Mouse (Mus musculus) hindbrain, embryonic 11.5 days (tissue): ENCODE results near the gene Gm6370. TPM values are rescaled to one million over a fixed set of nuclear protein-coding genes. Genes with fewer than 3 reads are reported as not detected.
"Not testable (repeated sequence)": the region's sequence is repeated elsewhere in the genome, so short reads cannot be mapped to it uniquely, and the experiment has no call there.

ENCODE experiments used
- ATAC-seq: fragments of 200-750 bp; cut with Nextera tagmentation; 2 replicates; pipeline ENCODE4 v1.8.0; 2017; ENCODE audit warnings: mild to moderate bottlenecking, moderate TSS enrichment, moderate library complexity; ENCODE audit not compliant: low FRiP score
- DNase-seq: peaks from one replicate; pipeline ENCODE4 v3.0.0-alpha.2; 2015; ENCODE audit warnings: low spot score
- H3K27ac ChIP-seq: fragments of 300-500 bp; sonication (generic); 2 replicates; pipeline ENCODE4 v1.5.1; 2014; ENCODE audit warnings: mild to moderate bottlenecking, low read depth, low read length
- H3K27me3 ChIP-seq: fragments of 300-500 bp; sonication (generic); 2 replicates; pipeline ENCODE4 v1.6.1; 2014; ENCODE audit warnings: mild to moderate bottlenecking, low read length, moderate library complexity, mixed read lengths; ENCODE audit not compliant: control insufficient read depth, insufficient read depth
- H3K36me3 ChIP-seq: fragments of 300-500 bp; sonication (generic); 2 replicates; pipeline ENCODE4 v1.6.1; 2014; ENCODE audit warnings: mild to moderate bottlenecking, low read length, moderate library complexity, mixed read lengths; ENCODE audit not compliant: control insufficient read depth, insufficient read depth
- H3K4me1 ChIP-seq: fragments of 300-500 bp; sonication (generic); replicated peaks from 2 replicates; pipeline ENCODE4 v1.6.1; 2014; ENCODE audit warnings: low read length, mixed read lengths; ENCODE audit not compliant: control insufficient read depth, insufficient read depth
- H3K4me2 ChIP-seq: fragments of 300-500 bp; sonication (generic); replicated peaks from 2 replicates; pipeline ENCODE4 v1.6.1; 2014; ENCODE audit warnings: mild to moderate bottlenecking, low read depth, low read length
- H3K4me3 ChIP-seq: fragments of 300-500 bp; sonication (generic); 2 replicates; pipeline ENCODE4 v1.5.1; 2014; ENCODE audit warnings: low read depth, low read length
- H3K9ac ChIP-seq: fragments of 300-500 bp; sonication (generic); 2 replicates; pipeline ENCODE4 v1.6.1; 2014; ENCODE audit warnings: low read depth, low read length
- H3K9me3 ChIP-seq: fragments of 300-500 bp; sonication (generic); 2 replicates; pipeline ENCODE4 v1.6.1; 2016; ENCODE audit warnings: low read length; ENCODE audit not compliant: control insufficient read depth
- WGBS: fragments of 180-500 bp; shearing (Covaris S2); extraction: QIAGEN DNeasy Blood & Tissue Kit; methylation state at CpG from one replicate; pipeline ENCODE4 v1.1.7; 2014; 5-methylcytosine and 5-hydroxymethylcytosine counted together
- polyA plus RNA-seq: library from polyadenylated mRNA; unstranded; fragments of >200 nt; fragmentation: Nextera tagmentation; extraction: Ambion mirVana; gene quantifications from 2 replicates; pipeline ENCODE4 v1.2.1, GENCODE M21; 2014

Gm6370 gene
- not detected in 2 replicates for polyA plus RNA-seq

- H3K27ac ChIP-seq, H3K9me3 ChIP-seq, ATAC-seq, H3K9ac ChIP-seq, H3K27me3 ChIP-seq, H3K4me3 ChIP-seq, H3K4me1 ChIP-seq, DNase-seq, H3K4me2 ChIP-seq, H3K36me3 ChIP-seq: not testable (repeated sequence)
- no CpG with 5 or more reads among the region's 5 CpGs for WGBS
Measured at GRCm38 (mm10) chr5:146491063-146491462, at the start of gene Gm6370. Gm6370 (plus strand) TSS chr5:146491363.

GRCm38 (mm10) chr5:146442767-146443166 is 48.4 kb upstream of the Gm6370 start:
- WGBS = 96% methylated on average over 2 of the region's 2 CpGs
- Histone ChIP-seq H3K4me2 (no peak overlapping the region), H3K4me1 (no peaks in the 10 kb centered on the region), H3K9me3 (no peaks in the 10 kb centered on the region), H3K27me3 (no peaks in the 10 kb centered on the region), H3K4me3 (no peak overlapping the region), H3K9ac (no peak overlapping the region), H3K27ac (no peak overlapping the region), H3K36me3 (0 out of 2 replicates have a peak, but pooled peaks cover 3% of the 10 kb centered on the region)
- ATAC-seq (no peak), DNase-seq (no peak)

DNA sequence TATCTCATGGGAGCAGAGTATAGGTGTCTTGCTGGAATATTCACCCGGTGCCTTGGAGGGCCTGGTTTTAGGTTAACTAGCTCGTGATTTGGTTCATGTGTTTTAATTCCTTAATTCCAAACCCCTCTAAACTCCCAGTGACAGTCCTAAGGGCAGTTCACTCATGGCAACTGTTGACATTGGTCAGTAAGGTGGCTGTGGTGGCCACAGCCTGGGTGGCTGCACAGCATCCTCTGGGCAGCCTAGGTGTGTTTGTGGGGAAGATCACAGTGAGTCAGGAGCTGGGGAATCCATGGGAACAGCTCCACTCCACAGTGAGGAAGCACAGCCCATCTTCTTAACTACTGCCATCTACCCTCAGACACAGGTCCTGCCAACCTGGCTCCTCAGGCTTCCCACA is 44.5 kb upstream of the Gm6370 start:
- Histone ChIP-seq H3K4me2 (no peak overlapping the region), H3K4me1 (no peaks in the 10 kb centered on the region), H3K4me3 (no peak overlapping the region), H3K36me3 (no peaks in the 10 kb centered on the region), H3K9ac (no peak overlapping the region), H3K27me3 (no peaks in the 10 kb centered on the region), H3K9me3 (no peaks in the 10 kb centered on the region), H3K27ac (no peak overlapping the region)
- DNase-seq = no peak
- 92% methylated on average over 2 of the region's 2 CpGs for WGBS
- no peak for ATAC-seq

DNA sequence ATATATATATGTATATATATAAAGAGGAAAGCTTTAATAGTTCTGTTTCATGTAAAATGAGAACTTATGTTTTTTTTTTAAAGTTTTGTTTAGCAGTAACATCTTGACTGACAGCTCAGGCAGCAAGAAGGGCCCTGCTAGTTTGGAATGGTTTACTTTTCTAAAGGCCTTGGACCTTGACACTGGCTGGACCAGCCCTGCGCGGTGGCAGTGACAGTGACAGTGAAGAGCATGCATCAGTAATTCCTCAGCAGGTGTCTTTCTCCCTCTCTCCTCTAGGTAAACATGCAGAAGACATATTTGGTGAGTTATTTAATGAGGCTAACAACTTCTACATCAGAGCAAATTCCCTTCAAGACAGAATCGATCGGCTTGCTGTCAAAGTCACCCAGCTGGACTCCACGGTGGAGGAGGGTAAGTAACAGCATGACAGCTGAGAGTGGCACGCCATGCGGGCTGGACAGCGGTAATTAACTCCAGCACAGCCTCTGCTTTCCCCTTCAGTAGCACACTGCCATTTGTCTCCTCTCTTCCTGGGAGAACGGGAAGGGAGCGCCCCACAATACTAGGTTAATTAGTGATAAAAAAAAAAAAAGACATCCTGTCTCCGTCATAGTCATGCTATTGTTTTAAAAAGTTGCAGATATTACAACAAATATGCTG is 39.4 kb upstream of the Gm6370 start:
- Histone ChIP-seq H3K36me3 (0 out of 2 replicates have a peak, but pooled peaks cover 4% of the 10 kb centered on the region), H3K9ac (no peak overlapping the region), H3K4me3 (no peak overlapping the region), H3K4me2 (no peak overlapping the region), H3K4me1 (no peaks in the 10 kb centered on the region), H3K27me3 (no peaks in the 10 kb centered on the region), H3K9me3 (no peaks in the 10 kb centered on the region), H3K27ac (no peak overlapping the region)
- DNase-seq (no peak), ATAC-seq (no peak)
- WGBS = 73% methylated on average over 11 of the region's 11 CpGs

DNA sequence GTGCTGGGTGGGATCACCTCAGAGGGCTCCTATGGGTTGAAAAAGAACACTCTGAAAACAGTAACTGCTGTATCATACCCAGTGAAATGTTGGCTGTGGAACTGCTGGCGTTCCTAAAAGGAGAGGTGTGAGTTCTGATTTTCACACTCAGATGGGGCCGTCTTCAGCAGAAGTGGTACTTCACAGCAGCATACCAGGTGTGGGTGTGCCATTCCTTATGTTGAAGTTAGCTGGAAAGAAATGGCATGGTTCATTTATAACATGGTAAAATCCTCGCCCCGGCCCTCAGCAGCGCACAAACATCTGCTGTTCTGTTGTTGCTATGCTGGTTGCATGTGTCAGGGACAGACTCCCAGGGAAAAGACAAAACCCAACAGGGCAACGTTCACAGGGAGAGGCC is 37.6 kb upstream of the Gm6370 start:
- 92% methylated on average over 6 of the region's 6 CpGs for WGBS
- Histone ChIP-seq H3K27ac (no peak overlapping the region), H3K4me2 (no peak overlapping the region), H3K9ac (no peak overlapping the region), H3K36me3 (0 out of 2 replicates have a peak, but pooled peaks cover 4% of the 10 kb centered on the region), H3K27me3 (no peaks in the 10 kb centered on the region), H3K4me3 (no peak overlapping the region), H3K9me3 (no peaks in the 10 kb centered on the region), H3K4me1 (no peaks in the 10 kb centered on the region)
- ATAC-seq (no peak), DNase-seq (no peak)

DNA sequence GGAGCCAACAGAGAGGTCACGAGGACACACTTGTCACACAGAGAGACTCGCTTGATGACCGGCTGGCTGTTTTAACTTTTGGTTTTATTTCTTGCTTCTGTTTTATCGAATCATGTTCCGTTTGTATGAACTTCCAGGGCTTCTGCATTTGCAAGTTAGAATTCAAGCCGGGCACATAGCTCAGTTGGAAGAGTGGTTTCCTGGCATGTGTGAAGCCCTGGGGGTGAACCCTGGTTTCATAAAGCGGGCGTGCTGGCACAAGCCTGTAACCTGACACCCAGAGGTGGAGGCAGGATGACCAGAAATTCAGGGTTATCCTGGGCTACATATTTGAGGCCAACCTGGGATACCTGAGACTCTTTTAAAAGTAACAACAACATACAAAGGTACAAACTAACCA is 29.6 kb upstream of the Gm6370 start:
- no peaks in the 10 kb centered on the region for H3K27me3 ChIP-seq
- no peaks in the 10 kb centered on the region for H3K36me3 ChIP-seq
- no peak overlapping the region for H3K4me2 ChIP-seq
- H3K4me3 ChIP-seq = no peak overlapping the region
- H3K4me1 ChIP-seq = no peaks in the 10 kb centered on the region
- no peak overlapping the region for H3K9ac ChIP-seq
- DNase-seq = no peak
- H3K9me3 ChIP-seq = no peaks in the 10 kb centered on the region
- no peak overlapping the region for H3K27ac ChIP-seq
- ATAC-seq = no peak
- WGBS = 85% methylated on average over 8 of the region's 8 CpGs

DNA sequence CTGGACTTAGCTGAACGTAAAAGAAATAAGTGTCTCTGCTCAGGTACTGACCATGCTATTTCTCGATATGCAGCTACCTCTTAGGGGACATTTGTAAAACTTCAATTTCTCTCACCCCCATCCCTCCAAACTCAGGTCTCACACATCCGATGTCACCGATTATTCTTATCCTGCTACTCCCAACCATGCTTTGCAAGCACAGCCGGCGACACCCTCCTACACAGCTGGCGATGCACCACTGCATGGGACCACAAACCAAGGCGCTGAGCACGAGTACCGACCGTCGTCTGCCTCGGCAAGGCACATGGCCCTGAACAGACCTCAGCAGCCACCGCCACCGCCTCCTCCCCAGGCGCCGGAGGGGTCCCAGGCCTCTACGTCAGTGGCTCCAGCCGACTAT is 24.5 kb upstream of the Gm6370 start:
- no peak for ATAC-seq
- Histone ChIP-seq H3K27me3 (no peaks in the 10 kb centered on the region), H3K9ac (no peak overlapping the region), H3K27ac (no peak overlapping the region), H3K9me3 (no peaks in the 10 kb centered on the region), H3K4me1 (no peaks in the 10 kb centered on the region), H3K4me3 (no peak overlapping the region), H3K36me3 (no peaks in the 10 kb centered on the region), H3K4me2 (no peak overlapping the region)
- no peak for DNase-seq
- WGBS = 94% methylated on average over 19 of the region's 19 CpGs

DNA sequence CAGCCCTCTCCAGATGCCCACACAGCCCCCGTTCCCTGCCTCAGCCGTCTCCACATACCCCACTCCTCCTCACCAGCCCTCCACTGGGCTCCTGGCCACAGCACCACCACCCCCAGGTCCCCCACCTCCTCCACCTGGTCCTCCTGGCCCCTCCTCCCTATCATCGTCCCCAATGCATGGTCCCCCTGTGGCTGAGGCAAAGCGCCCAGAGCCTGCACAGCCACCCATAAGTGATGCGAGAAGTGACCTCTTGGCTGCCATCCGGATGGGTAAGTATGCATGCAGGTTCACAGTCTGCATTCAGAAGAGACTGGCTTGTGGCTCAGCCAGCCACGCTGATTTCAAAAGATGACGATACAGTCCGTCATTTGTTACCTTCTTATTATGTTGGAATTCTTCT is 22.9 kb upstream of the Gm6370 start:
- no peak overlapping the region for H3K4me2 ChIP-seq
- DNase-seq (no peak), ATAC-seq (no peak)
- 94% methylated on average over 9 of the region's 9 CpGs for WGBS
- H3K9me3 ChIP-seq = no peaks in the 10 kb centered on the region
- H3K27me3 ChIP-seq = no peaks in the 10 kb centered on the region
- no peak overlapping the region for H3K9ac ChIP-seq
- no peak overlapping the region for H3K27ac ChIP-seq
- no peak overlapping the region for H3K4me3 ChIP-seq
- no peaks in the 10 kb centered on the region for H3K36me3 ChIP-seq
- no peaks in the 10 kb centered on the region for H3K4me1 ChIP-seq

DNA sequence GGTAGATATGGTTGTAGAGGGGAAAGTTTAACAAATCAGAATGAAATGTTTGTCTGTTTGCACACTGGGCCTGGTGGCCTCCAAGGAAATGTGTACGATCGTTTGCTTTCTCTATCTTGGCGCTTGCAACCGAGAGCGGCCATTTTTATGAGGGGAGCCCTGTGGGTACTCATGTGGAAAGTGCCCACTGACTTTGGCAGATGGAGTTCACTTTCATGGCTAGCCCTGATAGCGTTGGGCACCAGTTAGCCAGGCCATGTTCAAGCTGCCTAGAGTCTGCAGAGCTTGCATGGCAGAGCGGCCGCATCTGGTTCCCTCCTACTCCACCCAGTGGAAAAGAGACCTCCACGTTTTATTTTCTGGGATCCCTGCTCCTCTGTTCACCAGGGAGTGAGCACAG is 20.3 kb upstream of the Gm6370 start:
- WGBS = 89% methylated on average over 9 of the region's 9 CpGs
- no peaks in the 10 kb centered on the region for H3K27me3 ChIP-seq
- H3K9me3 ChIP-seq = no peaks in the 10 kb centered on the region
- no peaks in the 10 kb centered on the region for H3K36me3 ChIP-seq
- H3K9ac ChIP-seq = no peak overlapping the region
- no peaks in the 10 kb centered on the region for H3K4me1 ChIP-seq
- ATAC-seq (no peak), DNase-seq (no peak)
- no peak overlapping the region for H3K27ac ChIP-seq
- H3K4me2 ChIP-seq = no peak overlapping the region
- H3K4me3 ChIP-seq = no peak overlapping the region
